Mouse (Mus musculus) E14TG2a.4 (cell line): ENCODE measurements at regions not wholly inside any gene's neighbourhood (a gene's known extent, or its start where the extent isn't known, plus 50 kb on each side); places are given as distances from the start of the nearest gene placed in this dataset.

Experiments used
- CTCF ChIP-seq: conservative IDR thresholded peaks from 2 replicates; pipeline ENCODE4 v1.5.1; 2014; ENCODE audit warnings: low read length
- POU5F1 ChIP-seq: IDR thresholded peaks from 2 replicates; pipeline ENCODE4 v1.6.1; 2014; ENCODE audit warnings: low read length, borderline replicate concordance

GRCm38 (mm10) chr3:61466641-61467040 lies 100.9 kb upstream of the B430305J03Rik start:
- TF ChIP-seq CTCF (no peak), POU5F1 (no peak)
